Mouse (Mus musculus) spleen, adult 18-20 months (tissue): ENCODE measurements around the gene Krcc1.

Experiments
- DNase-seq, 2 experiments: peaks; one replicate each; pipeline ENCODE4 v3.0.0; 2022; ENCODE audit warnings: mixed read lengths in 2 of 2

Gene Krcc1

DNA sequence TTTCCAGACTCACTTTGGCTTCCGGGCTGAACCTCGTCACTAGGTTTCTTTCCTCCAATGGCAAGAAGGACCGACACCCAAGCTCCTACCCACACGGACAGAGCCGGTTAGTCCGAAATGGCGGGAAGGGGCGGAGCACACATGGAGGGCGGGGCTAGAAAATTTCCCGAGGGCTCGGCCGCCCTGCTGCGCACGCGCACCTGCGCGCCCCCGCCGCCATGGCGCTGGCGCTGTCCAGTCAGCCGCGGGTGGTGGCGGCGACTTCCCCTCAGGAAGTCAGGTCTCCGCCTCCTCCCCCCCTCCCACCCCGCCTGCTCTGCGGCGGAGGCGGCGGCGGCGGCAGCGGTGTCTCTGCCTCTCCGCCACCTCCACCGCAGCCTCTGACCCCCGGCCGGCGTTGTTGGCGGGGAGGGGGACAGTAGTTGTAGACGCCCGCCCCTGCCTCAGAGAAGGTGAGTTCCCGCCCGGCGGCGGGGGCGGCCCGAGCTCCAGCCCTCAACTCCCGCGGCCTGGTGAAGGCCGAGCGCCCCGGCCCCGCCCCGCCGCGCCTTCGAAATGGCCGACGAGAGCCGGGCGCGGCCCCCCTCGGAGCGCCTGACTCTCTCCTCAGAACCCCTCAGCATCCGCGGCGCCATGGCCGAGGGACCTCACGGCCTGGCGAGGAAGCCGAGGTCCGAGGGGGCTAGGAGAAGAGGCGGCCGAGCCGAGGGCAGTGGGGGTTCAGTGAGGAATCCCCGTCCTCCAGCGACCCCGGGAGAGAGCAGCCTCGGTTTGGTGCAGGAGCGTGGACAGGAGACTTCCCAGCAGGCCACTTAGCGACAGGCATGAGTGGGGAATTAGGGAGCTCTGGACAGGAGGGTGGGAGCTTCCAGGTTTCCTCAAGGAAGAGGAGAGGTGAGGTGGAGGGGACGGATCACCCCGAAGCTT is at the start of gene Krcc1:
TSS of gene Krcc1 (plus strand) at position 289 of the 927 bp plus-strand sequence.
- DNase-seq, result peak; percentile 97 to 98

DNA sequence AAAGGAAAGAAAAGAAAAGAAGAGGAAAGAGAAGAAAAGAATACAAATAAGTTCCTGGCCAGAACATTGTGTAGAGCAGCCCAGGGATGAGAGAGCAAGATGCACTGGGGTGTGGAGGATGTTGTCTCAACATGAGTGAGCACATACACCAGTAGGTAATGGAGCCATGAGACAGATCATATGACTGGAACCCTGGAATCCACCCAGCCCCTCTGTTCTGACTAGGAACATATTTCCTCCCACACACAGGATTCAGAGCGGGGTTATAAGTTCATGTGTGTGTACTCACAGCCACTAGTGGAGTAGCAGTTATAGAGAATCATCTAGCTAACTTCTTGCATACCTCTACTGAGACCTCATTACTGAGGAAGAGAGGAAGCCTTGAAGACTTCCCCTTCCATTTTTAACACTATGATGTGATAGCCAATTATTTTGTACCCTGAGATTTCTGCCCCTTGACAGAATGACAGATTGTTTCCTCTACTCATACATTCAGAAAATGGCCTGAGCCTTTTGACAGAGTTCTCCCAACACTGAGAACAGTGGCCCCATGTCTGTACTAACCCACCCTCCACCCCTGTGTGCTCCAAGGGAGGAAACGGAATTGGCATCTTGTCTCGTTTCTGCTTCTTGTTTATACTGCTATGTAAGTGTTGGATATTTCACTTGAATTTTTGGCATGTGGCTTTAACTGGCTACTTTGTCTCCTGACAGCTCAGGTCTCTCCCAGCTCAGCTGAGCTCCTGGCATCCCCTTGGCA is 47.1 kb upstream of the Krcc1 start:
- DNase-seq, result no peak

DNA sequence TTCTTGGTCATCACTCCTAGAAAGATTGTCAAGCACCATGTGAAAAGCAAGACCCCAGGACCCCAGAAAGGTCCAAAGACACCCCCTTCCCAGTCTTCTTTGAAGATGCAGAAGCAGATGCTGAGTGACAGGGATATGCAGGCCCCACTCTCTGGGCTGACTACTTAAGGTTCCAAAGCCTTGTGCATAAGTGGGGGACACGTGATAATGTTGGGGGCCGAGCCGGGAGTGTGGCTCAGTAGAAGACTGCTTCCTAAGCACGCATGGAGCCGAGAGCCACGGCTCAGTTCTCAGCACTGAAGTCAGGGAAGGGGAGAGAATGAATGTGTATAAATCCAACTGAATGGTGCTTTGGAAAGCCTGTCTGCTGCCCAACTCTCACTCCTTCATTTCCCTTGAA is 44.9 kb upstream of the Krcc1 start:
- DNase-seq, result no peak

DNA sequence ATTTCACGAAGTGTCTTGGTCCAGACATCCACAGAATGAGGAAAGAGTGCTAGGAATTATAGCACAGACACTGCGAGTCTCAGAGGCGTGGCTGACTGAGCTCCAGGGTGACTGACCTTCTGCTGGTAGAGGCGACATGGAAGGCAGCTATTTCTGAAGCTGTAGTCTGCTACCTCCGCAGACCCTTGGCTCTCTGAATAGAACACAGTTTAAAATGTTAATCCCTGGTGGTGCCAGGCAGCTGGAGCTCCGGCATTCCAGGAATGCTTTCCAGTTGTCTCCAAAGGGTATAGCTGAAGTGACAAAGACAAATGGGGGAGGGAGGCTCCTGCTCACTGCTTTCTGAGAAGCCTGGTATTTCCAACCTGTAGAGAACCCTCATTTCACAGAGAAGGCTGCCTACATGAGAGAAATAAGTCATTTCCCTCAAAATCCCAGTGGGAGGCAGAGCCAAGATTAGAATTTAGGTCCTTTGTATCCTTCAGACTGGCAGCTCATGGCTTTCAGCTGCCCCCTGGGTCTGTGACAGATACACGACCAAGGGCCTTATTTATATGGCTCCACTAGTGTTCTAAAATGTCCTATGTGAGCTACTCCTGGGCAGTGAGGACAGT is 44.2 kb upstream of the Krcc1 start:
- DNase-seq, result no peak

DNA sequence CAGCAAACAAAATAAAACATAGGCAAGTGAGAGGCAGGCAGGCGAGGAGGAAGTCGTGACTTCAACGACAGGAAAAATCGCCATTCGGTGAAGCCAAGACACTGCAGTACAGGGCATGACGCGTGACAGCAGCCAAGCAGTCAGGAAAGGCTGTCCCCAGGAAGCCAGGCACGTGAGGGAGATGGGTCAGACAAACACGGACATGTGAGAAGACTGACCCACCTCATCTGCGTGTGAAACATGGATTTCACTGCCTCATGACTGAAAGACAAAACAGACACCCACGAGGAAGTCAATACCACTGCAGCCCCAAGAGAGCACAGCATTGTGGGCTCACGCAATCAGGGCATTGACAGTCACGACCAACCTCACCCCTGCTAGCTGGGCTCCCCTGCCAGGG is 36.4 kb upstream of the Krcc1 start:
- no peak for DNase-seq

DNA sequence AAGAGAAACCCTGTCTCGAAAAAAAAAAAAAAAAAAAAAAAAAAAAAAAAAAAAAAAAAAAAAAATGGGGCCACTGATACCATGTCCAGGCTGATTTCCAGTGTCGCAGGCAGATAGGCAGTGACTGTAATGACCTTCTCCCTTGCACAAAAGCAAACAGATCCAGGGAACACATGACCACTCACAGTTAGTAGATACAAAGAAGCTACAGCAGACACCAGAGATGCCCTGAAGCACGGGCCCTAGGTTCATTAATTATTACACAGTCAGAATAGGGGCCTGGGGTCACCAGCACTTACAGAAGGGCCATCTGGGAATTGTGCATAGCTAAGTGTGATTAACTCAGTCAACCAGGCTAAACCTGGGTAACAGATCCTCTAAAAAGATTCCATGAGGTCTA is 35.5 kb upstream of the Krcc1 start:
- DNase-seq, result no peak

DNA sequence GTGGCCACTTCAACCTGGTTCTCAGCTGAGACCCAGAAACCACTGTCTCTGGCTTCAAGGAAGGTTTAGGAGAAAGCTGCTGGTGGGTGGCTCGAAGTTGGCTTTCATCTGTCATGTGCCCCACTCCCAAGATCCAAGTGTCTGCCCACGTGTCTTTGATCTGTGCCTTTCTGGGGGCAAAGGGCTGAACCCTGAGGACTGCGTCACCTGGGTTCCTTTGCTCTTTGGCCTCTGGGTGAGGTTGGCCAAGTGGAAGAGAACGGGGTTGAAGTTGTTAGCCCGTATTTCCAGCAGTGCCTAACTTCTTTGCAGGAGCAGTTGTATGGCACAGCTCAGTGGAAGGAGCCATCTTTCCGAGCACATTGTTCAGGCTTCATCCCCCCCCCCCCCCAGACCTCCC is 35.0 kb upstream of the Krcc1 start:
- no peak for DNase-seq

DNA sequence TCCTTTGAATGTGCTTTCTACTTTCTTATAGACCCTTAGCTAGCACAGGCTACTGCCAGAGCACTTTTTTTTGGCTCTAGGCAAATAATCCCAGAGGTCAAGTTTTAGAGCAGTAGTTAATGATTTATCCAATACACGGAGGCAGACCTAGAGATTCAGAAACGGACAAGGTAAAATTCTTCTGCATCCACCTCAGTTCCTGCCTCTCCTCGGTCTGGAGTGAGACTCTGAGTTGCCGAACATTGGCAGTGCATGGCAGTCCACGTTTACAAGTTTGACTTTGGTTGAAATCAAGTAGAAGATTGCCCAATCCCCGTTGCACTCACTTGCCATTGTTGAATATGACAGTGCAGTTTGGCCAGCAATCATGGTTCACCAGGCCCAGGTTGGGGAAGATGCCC is 34.4 kb upstream of the Krcc1 start:
- DNase-seq, result no peak

DNA sequence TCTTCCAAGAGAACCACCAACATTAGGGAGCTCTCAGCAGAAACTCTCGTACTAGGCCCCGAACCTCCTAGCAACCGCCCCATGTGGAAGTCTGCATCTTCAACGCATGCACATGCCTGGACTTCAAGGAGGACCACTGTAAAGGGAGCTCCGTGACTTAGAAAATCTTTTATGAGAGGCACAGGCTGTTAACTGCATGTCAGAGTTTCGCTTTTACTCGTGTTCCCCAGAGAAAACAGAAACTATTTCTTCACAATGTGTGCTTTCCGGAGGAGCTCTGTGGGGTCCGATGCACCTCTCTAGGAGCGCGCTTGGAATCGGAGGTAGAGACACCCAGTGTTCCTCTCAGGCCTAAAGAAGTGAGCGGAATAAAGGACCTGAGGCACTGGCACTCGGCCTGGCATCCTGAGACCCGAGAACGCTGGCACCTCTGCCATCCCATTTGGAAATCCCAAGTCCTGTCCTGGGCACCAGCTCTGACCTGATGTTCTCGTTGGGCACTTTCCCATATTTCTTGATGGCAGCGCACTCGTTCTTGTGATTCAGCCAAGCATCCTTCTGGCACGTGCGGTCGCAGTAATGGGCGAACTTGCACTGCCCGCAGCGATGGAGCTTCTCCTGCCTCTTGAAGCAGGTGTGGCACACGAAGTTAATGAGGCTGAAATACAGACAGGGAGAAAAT is 32.3 kb upstream of the Krcc1 start:
- DNase-seq, result no peak

DNA sequence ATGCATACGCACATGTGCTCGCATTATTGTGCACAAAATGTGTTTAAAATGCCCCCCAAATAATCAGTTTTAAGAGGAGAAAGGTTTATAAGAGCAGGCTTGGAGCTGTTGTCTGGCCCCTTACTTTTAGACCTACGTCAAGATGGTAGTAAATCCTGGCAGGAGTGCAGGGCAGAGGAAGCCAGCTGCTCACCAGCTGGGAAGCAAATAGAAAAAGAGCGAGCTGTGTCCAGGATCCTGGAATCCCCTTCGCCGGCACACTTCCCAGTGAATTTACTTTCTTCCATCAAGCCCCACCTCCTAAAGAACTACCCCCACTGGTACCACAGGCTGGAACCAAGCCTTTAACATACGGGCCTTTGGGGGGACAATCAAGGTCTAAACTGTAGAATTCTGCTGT is 30.6 kb upstream of the Krcc1 start:
- DNase-seq, result no peak

DNA sequence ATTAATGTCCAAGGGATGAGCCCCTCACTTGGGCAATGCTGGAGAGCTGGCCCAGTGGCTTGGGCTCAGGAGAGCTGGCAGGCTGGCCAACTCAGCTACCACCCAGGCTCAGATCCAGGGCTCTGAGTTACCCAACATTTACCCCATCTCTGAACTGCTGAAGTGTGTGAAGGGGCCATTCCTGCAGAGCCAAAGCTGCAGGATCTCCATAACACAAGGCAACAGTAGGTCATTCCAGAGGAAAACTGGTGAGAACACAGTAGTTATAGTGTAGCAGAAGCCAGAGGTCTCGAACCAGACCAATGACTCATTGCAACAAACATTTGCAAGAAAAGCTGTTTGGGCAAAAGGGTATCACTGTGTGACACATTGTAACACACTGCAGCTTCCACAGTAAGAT is 28.7 kb upstream of the Krcc1 start:
- no peak for DNase-seq

DNA sequence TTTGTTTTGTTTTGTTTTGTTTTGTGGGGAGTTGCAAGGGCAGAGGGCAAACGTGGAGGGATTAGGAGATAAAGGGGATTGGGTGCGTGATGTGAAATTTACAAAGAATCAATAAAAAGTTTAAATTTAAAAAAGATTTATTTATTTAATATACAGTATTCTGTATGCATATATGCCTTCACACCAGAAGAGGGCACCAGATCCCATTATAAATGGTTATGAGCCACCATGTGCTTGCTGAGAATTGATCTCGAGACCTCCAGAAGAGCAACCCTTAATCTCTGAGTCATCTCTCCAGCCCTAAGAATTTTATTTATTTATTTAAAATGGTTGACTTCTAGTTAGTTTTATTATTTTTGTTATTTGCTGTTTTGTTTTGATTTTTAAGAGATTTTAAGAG is 28.2 kb upstream of the Krcc1 start:
- DNase-seq, result no peak

DNA sequence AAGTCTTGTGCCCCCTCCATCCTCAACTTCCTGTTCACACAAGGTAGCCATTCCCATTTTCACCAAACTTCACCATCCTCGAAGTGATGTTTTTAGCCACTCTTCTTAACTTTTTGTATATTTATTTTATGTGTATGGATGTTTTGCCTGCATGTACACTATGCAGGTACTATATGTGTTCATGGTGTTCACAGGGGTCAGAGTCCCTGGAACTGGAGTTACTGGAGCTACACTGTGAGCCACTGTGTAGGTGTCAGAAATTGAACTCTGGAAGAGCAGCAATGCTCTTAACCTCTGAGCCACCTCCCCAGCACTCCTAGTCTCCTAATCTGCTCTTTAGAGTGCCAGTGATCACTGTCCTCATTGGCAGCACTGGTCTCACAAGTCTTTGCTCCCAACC is 23.1 kb upstream of the Krcc1 start:
- DNase-seq, result no peak

DNA sequence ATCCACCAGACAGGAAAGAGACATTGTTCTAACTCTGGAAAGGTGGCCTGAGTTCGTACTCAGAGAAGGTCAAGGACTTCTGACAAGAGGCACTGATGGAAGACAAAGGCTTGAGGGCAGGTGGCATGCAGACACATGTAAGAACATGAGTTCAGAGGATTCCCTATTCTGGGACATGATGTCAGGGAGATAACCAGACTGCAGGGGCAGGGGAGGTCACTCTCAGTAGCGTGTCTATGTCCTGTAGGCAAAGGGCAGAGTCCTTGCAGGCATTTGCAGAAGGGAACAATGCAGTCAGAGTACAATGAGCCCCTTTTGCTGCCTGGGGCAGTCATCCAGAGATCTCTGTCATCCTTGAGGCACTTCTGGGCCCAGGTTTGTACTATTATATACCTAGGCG is 21.9 kb upstream of the Krcc1 start:
- no peak for DNase-seq

DNA sequence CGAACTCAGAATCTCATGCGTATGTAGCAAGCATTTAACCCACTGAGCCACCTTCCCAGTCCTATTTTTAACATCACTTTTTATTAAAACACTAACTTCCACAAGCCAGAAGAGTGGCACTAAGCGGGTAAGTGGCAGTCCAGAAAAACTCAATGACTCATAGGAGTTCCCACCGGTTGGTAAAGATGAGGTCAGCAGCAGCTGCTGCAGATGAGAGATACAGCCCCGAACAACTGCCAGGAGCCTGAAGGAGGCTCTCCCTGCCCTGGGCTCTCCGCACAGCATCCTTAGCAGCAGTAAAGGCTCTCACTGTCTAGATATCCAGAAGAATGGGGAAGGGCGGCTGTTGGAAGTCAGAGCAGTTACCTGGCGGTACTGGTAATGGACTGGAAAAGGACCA is 20.5 kb upstream of the Krcc1 start:
- no peak for DNase-seq

DNA sequence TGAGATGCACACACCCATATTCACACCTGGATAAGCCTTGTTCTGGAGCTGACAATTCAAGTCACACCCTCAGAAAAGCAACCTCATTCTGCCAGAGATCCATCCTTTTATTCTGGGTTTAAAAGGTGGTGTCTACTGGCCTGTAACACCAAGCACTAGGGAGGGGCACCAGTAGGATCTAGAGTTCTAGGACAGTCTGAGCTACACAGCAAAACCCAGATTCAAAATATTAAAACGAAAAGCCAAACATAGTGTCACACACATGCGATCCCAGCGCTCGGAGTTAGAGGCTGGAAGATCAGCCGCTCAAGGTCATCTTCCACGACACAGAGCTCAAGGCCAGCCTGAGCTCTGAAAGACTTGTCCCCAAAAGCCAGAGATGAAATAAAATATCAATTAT is 17.0 kb upstream of the Krcc1 start:
- no peak for DNase-seq

DNA sequence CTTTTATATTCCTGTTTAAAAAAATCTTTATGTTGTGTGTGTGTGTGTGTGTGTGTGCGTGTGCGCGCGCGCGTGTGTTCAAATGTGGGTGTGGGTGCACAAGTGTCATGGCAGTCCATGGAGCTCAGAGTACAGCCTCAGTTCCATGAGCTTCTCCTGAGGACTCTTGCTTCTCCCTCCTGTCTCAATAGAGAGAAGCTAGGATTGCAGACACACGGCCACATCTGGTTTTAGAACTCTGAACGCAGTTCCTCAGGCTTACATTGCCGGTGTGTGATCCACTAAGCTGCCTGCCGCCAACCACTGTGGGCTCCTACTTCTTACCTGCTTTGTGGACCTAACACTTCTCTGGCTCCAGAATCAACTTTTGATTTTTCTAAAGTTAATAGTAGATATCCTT is 15.3 kb upstream of the Krcc1 start:
- DNase-seq, result no peak

DNA sequence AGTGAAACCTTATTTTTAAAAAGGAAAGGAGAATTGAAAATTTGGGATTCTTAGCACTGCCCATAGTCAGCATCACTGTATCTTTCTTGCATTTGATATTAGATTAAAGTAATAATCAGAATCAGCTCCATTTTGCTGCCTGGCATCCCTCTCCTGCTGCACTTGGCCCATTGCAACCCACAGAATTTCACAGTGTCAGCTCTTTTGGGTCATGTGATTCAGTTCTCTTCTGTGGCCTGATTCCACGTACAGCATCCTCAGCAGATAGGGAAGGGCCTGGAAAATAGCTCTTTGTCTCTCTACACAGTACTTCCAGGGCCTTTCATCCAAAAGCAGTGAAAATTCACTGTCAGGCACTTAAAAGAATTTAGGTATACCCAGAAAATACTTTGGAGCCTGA is 14.1 kb upstream of the Krcc1 start:
- DNase-seq, result no peak

DNA sequence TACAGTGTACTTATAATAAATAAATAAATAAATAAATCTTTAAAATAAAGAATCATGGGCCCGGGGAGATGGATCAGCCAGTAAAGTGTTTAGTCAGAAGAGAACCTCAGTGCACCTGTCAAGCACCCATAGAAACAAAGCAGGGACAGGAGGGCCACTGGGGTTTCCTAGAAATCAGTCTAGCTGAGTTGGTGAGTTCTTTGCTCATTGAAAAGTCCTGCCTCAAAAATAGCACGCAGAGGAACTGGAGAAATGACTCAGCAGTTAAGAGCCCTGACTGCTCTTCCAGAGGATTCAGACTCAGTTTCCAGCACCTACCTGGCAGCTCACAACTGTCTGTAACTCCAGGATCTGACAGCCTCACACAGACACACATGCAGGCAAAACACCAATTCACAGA is 12.9 kb upstream of the Krcc1 start:
- no peak for DNase-seq

DNA sequence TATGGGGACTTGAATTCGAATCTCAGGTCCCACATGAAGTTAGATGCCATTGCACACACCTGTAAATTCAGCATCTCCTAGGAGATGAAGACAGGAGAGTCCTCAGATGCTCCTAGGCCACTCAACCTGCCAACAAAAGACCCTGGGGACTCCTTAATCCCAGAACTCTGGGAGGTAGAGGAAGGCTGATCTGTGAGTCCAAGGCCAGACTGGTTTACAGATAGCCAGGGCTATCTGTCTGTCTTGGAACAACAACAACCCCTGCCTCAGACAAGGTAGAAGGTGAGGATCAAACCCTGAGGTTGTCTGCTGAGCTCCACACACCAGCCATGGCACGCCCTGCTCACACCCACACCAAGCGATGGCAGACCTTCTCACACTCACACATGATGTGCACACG is 12.3 kb upstream of the Krcc1 start:
- DNase-seq, result no peak

DNA sequence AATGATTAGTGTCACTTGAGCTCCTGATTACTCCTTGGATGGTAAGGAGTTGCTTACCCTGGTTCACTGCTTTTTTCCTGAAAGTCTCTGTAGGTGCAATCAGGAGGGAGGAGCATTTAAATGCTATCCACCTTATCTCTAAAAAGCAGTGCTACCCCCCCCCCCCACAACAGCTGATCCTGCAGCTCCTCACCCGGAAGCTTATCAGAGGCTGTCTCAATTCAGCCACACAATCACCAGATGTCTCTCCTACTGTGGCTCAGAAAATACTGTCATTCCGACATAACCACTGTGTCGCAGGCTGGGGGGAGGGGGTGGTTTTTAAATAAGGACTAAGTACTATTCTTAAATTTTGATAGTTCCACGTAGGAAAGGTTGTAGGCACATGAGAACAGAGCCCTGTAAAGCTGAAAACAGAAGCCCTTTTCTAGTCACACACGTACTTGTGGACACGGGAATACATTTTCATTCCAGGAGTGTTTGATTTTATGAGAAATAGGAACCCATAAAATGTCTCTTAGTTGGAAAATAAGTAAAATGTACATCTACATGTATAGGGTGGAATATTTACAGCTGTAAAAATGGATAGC is 11.3 kb upstream of the Krcc1 start:
- DNase-seq, result no peak

DNA sequence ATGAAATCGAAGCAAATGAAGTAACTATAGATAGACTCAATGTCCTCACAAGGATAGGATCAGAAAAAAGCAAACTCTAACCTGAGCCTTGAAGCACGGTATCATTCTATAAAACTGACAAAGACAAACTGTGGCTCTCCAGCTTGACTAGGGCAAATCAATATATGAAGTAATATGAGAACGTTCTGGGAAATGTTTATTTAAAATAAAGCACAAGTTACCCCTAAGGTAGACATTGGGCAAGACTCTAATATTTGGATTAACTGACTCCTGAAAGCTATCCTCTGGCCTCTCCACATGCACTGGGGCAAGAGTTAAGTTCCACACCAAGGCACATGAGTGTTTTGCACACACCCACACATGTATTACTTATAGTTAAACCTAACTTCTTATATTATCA is 10.4 kb upstream of the Krcc1 start:
- DNase-seq, result no peak
